Mouse (Mus musculus) liver, embryonic 16.5 days (tissue): ENCODE results near the gene Xpo1. TPM values are rescaled to one million over a fixed set of nuclear protein-coding genes. Genes with fewer than 3 reads are reported as not detected.
"Not testable (repeated sequence)": the region's sequence is repeated elsewhere in the genome, so short reads cannot be mapped to it uniquely, and the experiment has no call there.

Source experiments
- ATAC-seq: fragments of 200-750 bp; cut with Nextera tagmentation; 2 replicates; pipeline ENCODE4 v1.8.0; 2017; ENCODE audit warnings: low read depth, mild to moderate bottlenecking, moderate number of reproducible peaks, moderate library complexity
- H3K27ac ChIP-seq: fragments of 300-500 bp; sonication (generic); 2 replicates; pipeline ENCODE4 v1.5.1; 2014; ENCODE audit warnings: mild to moderate bottlenecking, low read length
- H3K27me3 ChIP-seq: fragments of 300-500 bp; sonication (generic); 2 replicates; pipeline ENCODE4 v1.6.1; 2014; ENCODE audit warnings: low read depth, low read length, mixed read lengths; ENCODE audit not compliant: control insufficient read depth, insufficient read depth
- H3K36me3 ChIP-seq: fragments of 300-500 bp; sonication (generic); 2 replicates; pipeline ENCODE4 v1.6.1; 2014; ENCODE audit warnings: mild to moderate bottlenecking; ENCODE audit not compliant: control insufficient read depth, insufficient read depth
- H3K4me1 ChIP-seq: fragments of 300-500 bp; sonication (generic); 2 replicates; pipeline ENCODE4 v1.6.1; 2014; ENCODE audit warnings: low read depth, low read length, mixed read lengths; ENCODE audit not compliant: control insufficient read depth
- H3K4me2 ChIP-seq: fragments of 300-500 bp; sonication (generic); 2 replicates; pipeline ENCODE4 v1.6.1; 2014; ENCODE audit warnings: low read depth, low read length, mixed read lengths
- H3K4me3 ChIP-seq: fragments of 300-500 bp; sonication (generic); 2 replicates; pipeline ENCODE4 v1.5.1; 2014; ENCODE audit warnings: low read depth, mild to moderate bottlenecking, low read length
- H3K9ac ChIP-seq: fragments of 300-500 bp; sonication (generic); 2 replicates; pipeline ENCODE4 v1.6.1; 2014; ENCODE audit warnings: low read depth, low read length
- H3K9me3 ChIP-seq: fragments of 300-500 bp; sonication (generic); replicated peaks from 2 replicates; pipeline ENCODE4 v1.6.1; 2016; ENCODE audit warnings: low read length; ENCODE audit not compliant: control insufficient read depth
- WGBS: fragments of 180-500 bp; shearing (Covaris S2); extraction: QIAGEN DNeasy Blood & Tissue Kit; methylation state at CpG from one replicate; pipeline ENCODE4 v1.1.7; 2014; ENCODE audit not compliant: insufficient replicate concordance; 5-methylcytosine and 5-hydroxymethylcytosine counted together
- polyA plus RNA-seq: library from polyadenylated mRNA; unstranded; fragments of >200 nt; fragmentation: Nextera tagmentation; extraction: Ambion mirVana; gene quantifications from 2 replicates; pipeline ENCODE4 v1.2.1, GENCODE M21; 2015

The Xpo1 gene
- polyA plus RNA-seq, 1 experiment from 2014 or later: 33.0 TPM

DNA sequence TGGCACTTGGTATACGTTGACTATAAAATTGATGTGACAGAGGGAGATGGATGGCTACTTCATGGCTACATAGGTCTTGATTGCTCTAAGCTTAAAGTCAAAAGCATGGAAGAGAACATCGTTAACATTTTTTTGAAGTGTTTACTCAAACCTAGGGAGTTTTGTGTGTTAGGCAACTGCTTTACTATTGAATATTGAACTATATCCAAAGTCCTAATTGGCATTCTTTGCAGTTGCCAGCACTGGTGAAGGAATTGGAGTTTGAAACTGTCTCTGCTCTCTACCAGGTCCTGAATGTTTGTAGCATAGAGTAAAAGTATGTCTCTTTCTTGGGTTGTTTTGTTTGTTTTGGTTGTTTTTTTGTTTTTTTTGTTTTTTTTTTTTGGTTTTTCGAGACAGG is 19.9 kb downstream of the Xpo1 start:
- Histone ChIP-seq H3K9me3 (no peaks in the 10 kb centered on the region), H3K36me3 (peaks cover 67% of the 10 kb centered on the region), H3K27me3 (no peaks in the 10 kb centered on the region), H3K9ac (no peak overlapping the region), H3K4me1 (no peaks in the 10 kb centered on the region; the same call in 1 of the 2 replicates), H3K4me2 (no peak overlapping the region), H3K27ac (no peak overlapping the region), H3K4me3 (no peak overlapping the region)
- ATAC-seq: no peak
- WGBS: 81% methylated on average over 3 of the region's 3 CpGs

DNA sequence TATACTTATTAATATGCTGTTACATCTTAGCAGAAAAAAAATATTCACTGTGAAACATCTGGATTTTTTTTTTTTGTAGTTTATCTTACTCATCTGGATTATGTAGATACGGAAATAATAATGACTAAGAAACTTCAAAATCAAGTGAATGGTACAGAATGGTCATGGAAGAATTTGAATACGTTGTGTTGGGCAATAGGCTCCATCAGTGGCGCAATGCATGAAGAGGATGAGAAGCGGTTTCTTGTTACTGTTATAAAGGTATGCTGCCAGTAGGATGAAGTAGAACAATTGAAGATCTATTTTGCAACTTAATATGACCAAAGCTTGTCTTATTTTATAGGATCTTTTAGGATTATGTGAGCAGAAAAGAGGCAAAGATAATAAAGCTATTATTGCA is 28.6 kb downstream of the Xpo1 start:
- Histone ChIP-seq H3K27me3 (no peaks in the 10 kb centered on the region), H3K4me2 (no peak overlapping the region), H3K4me3 (no peak overlapping the region), H3K9ac (no peak overlapping the region), H3K27ac (no peak overlapping the region), H3K9me3 (no peaks in the 10 kb centered on the region), H3K4me1 (no peaks in the 10 kb centered on the region), H3K36me3 (peaks cover 72% of the 10 kb centered on the region)
- 90% methylated on average over 4 of the region's 4 CpGs for WGBS
- ATAC-seq: no peak

DNA sequence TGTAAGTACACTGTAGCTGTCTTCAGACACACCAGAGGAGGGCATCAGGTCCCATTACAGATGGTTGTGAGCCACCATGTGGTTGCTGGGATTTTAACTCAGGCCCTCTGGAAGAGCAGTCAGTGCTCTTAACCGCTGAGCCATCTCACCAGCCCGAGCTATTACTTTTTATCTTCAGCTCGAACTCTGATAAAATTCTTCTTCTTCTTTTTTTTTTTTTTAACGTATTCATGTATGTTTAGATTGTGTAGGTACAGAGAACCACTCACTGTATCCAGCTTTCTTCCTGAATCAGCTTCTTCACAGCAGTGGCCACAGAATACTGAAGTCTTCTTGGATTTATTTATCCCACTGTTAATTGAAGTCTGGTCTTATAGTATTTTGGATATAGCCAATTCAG is 33.0 kb downstream of the Xpo1 start:
- H3K4me1 ChIP-seq, ATAC-seq, H3K27me3 ChIP-seq, H3K4me3 ChIP-seq, H3K27ac ChIP-seq, H3K9ac ChIP-seq, H3K4me2 ChIP-seq, H3K9me3 ChIP-seq: not testable (repeated sequence)
- WGBS: 60% methylated on average over 4 of the region's 4 CpGs
- peaks cover 78% of the 10 kb centered on the region for H3K36me3 ChIP-seq

GRCm38 (mm10) chr11:23297379-23297778 is 41.5 kb downstream of the Xpo1 start:
- Histone ChIP-seq H3K36me3 (peaks cover 49% of the 10 kb centered on the region), H3K4me3 (no peak overlapping the region), H3K4me1 (no peaks in the 10 kb centered on the region), H3K4me2 (no peak overlapping the region), H3K9ac (no peak overlapping the region), H3K9me3 (no peaks in the 10 kb centered on the region), H3K27ac (no peak overlapping the region), H3K27me3 (no peaks in the 10 kb centered on the region)
- 93% methylated on average over 2 of the region's 2 CpGs for WGBS
- no peak for ATAC-seq

GRCm38 (mm10) chr11:23298301-23298700 is 42.5 kb downstream of the Xpo1 start:
- no peak overlapping the region for H3K9ac ChIP-seq
- no peaks in the 10 kb centered on the region for H3K4me1 ChIP-seq
- no peaks in the 10 kb centered on the region for H3K27me3 ChIP-seq
- no peak for ATAC-seq
- H3K9me3 ChIP-seq: no peaks in the 10 kb centered on the region
- 85% methylated on average over 2 of the region's 2 CpGs for WGBS
- no peak overlapping the region for H3K4me3 ChIP-seq
- no peak overlapping the region for H3K27ac ChIP-seq
- H3K36me3 ChIP-seq: peaks cover 40% of the 10 kb centered on the region
- no peak overlapping the region for H3K4me2 ChIP-seq

GRCm38 (mm10) chr11:23299910-23300309 is 44.1 kb downstream of the Xpo1 start:
- 77% methylated on average over 1 of the region's 1 CpGs for WGBS
- Histone ChIP-seq H3K27me3 (no peaks in the 10 kb centered on the region), H3K4me3 (no peak overlapping the region), H3K9ac (no peak overlapping the region), H3K9me3 (no peaks in the 10 kb centered on the region), H3K36me3 (peaks cover 26% of the 10 kb centered on the region), H3K4me1 (peaks cover 3% of the 10 kb centered on the region), H3K27ac (no peak overlapping the region), H3K4me2 (no peak overlapping the region)
- ATAC-seq: 0 out of 2 replicates have a peak, but pooled peaks have one; percentile 14

DNA sequence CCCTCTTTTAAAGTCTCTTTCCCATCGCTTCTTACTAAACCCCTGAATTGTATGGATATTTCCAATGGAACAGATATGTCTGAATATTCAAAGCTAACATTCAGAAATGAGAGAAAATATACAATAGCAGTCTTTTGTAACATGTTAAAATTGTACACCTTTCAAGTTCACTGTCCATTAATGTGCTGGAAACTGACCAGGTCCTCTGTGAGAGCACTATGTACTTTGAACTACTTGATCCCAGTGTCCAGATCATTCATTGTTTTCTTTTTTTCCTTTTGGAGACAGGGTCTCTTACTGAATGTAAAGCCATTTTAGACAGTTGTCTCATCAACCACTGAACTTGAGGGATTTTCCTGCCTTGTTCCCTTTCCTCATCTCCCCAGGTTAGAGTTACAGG is 47.3 kb downstream of the Xpo1 start:
- Histone ChIP-seq H3K27ac (no peak overlapping the region), H3K9me3 (no peaks in the 10 kb centered on the region), H3K9ac (no peak overlapping the region), H3K4me1 (peaks cover 3% of the 10 kb centered on the region), H3K27me3 (no peaks in the 10 kb centered on the region), H3K4me2 (no peak overlapping the region), H3K4me3 (no peak overlapping the region), H3K36me3 (peaks cover 2% of the 10 kb centered on the region; the same call in 1 of the 2 replicates)
- ATAC-seq: no peak
- WGBS: 51% methylated on average over 1 of the region's 1 CpGs

- peak overlapping the region; percentile 65 for H3K4me2 ChIP-seq
- peaks cover 18% of the 10 kb centered on the region for H3K4me1 ChIP-seq
- ATAC-seq, H3K9me3 ChIP-seq, H3K27me3 ChIP-seq, H3K36me3 ChIP-seq: not testable (repeated sequence)
- peak overlapping the region; percentile 94 for H3K4me3 ChIP-seq
- peak overlapping the region; percentile 98 for H3K9ac ChIP-seq
- 35% methylated on average over 10 of the region's 10 CpGs for WGBS
- peak overlapping the region; percentile 99 for H3K27ac ChIP-seq
These were observed 49.3 kb downstream of the Xpo1 start for GRCm38 (mm10) chr11:23305101-23305672.

- peak overlapping the region; percentile 98 for H3K9ac ChIP-seq
- no peaks in the 10 kb centered on the region for H3K36me3 ChIP-seq
- H3K27me3 ChIP-seq: no peaks in the 10 kb centered on the region
- peak overlapping the region; percentile 74 for H3K4me2 ChIP-seq
- peak; percentile 96 for ATAC-seq
- WGBS: 0% methylated on average over 73 of the region's 98 CpGs
- peak overlapping the region; percentile 94 for H3K4me3 ChIP-seq
- no peaks in the 10 kb centered on the region for H3K9me3 ChIP-seq
- H3K4me1 ChIP-seq: peaks cover 18% of the 10 kb centered on the region
- H3K27ac ChIP-seq: peak overlapping the region; percentile 99
These were observed 50.1 kb downstream of the Xpo1 start for GRCm38 (mm10) chr11:23305673-23306608.
